Mouse (Mus musculus) liver, adult 2 months (tissue): ENCODE data around the gene Smim6.

Experiments
- CTCF ChIP-seq: fragments of 200-500 bp; IDR thresholded peaks from 2 replicates; pipeline ENCODE4 v1.5.1; 2011; ENCODE audit warnings: low read depth, low read length, control low read depth
- POLR2A ChIP-seq: fragments of 200-500 bp; IDR thresholded peaks from 2 replicates; pipeline ENCODE4 v1.6.1; 2011; ENCODE audit warnings: low read length, control low read depth; ENCODE audit not compliant: insufficient read depth; ENCODE audit errors: extremely low read depth

- TF ChIP-seq CTCF (no peak), POLR2A (no peak)
Observed at GRCm38 (mm10) chr11:115918637-115919036, 6.8 kb downstream of the Smim6 start.
